Mouse (Mus musculus): ENCODE measurements at regions not wholly inside any gene's neighbourhood (a gene's known extent, or its start where the extent isn't known, plus 50 kb on each side); places are given as distances from the start of the nearest gene placed in this dataset.
A peak's percentile ranks its signal among the peaks of the same experiment; 100 is the strongest.

DNA sequence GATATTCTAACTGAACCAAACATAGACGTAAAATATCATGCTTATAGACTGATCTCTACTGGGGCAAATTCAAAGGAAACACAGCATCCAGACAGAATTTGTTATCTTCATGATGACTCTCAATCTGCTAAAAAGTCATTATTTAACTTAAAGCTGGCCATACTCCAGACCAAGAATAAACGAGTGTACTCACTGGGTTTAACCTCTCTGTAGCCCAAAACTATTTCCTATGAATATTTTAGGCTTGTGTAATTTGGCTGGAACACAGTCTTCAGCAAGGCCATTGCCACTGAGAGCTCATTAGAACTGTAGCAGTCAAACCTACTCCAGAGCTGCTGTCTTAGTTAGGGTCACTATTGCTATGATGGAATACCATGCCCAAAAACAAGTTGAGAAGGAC lies 238.8 kb downstream of the Gm19410 start:
- Histone ChIP-seq H3K4me1 (no peaks in the 10 kb centered on the region), H3K27me3 (no peaks in the 10 kb centered on the region), H3K9ac (replicated peaks) (no peak overlapping the region), H3K9me3 (no peaks in the 10 kb centered on the region), H3K4me3 (no peak overlapping the region), H3K4me2 (replicated peaks) (no peak overlapping the region), H3K36me3 (no peaks in the 10 kb centered on the region), H3K27ac (replicated peaks) (no peak overlapping the region)
- 83% methylated on average over 2 of the region's 2 CpGs for WGBS
- ATAC-seq (replicated peaks): no peak

DNA sequence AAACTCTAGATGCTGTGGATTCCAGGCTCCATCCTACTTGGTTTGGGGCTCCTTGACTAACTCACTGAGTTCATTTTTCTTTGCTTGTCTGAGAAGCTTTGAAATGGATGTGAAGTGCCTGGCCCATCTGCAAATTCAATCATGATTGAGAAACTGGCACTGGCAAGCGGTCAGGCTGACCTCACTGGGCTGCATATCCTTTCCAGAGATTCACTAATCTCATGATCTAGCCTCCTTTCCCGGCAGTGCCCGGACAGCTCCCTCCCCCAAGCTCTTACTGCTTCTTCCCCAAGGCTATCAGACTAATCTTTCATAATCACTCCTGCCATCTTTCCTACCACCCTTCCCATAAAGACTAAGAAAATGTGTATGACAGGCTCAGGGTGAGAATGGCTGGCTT lies 239.9 kb downstream of the Gm19410 start:
- Histone ChIP-seq H3K27ac (replicated peaks) (no peak overlapping the region), H3K4me1 (peaks cover 2% of the 10 kb centered on the region; the same call in 1 of the 2 replicates), H3K36me3 (no peaks in the 10 kb centered on the region), H3K4me2 (replicated peaks) (no peak overlapping the region), H3K4me3 (no peak overlapping the region), H3K9me3 (no peaks in the 10 kb centered on the region), H3K27me3 (no peaks in the 10 kb centered on the region), H3K9ac (replicated peaks) (no peak overlapping the region)
- 80% methylated on average over 3 of the region's 3 CpGs for WGBS
- no peak for ATAC-seq (replicated peaks)

DNA sequence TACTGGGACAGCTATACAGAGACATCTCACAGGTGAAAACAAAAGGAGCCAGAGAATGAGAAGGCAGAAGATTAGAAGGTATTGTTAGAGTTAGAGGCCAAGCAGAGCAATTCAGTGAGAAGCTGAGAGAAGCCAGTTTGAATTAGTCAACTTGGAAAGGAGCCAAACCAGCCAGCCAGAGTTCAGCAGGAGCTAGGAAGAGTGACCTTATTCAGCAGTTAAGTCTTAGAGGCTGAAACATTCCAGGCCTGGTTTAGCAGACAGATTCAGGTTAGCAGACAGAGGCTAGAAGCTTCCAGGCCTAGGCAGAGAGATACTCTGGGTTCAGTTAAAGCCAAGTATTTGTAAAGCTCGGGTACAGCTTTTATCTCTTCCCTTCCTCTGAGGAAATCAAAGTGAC lies 242.1 kb downstream of the Gm19410 start:
- H3K4me1 ChIP-seq: peaks cover 2% of the 10 kb centered on the region; the same call in 1 of the 2 replicates
- no peak for ATAC-seq (replicated peaks)
- H3K27ac ChIP-seq (replicated peaks): no peak overlapping the region
- no peaks in the 10 kb centered on the region for H3K27me3 ChIP-seq
- no peaks in the 10 kb centered on the region for H3K9me3 ChIP-seq
- H3K4me2 ChIP-seq (replicated peaks): no peak overlapping the region
- H3K9ac ChIP-seq (replicated peaks): no peak overlapping the region
- 86% methylated on average over 1 of the region's 1 CpGs for WGBS
- H3K4me3 ChIP-seq: no peak overlapping the region
- H3K36me3 ChIP-seq: no peaks in the 10 kb centered on the region

DNA sequence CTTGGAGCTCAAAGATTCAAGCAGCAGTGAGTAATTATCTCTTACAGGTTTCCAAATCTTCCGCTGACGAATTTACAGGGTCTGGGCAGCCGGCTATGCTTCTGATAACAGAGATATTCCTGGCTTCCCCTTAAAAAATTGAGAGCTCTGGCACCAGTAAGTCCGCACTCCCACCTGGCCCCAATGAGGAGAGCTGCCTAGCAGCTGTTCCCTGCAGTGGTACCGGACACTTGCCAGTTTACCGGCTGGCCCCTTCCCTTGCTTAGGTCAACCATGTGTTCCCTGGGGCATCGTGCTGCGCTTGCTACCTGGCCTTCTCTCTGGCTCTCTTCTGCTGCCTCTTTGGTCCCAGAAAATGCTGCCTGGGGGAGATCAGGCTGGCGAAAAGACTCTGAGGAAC lies 244.0 kb downstream of the Gm19410 start:
- ATAC-seq (replicated peaks): no peak
- no peak overlapping the region for H3K9ac ChIP-seq (replicated peaks)
- WGBS: 61% methylated on average over 9 of the region's 9 CpGs
- no peak overlapping the region for H3K27ac ChIP-seq (replicated peaks)
- no peaks in the 10 kb centered on the region for H3K36me3 ChIP-seq
- H3K4me3 ChIP-seq: no peak overlapping the region
- no peaks in the 10 kb centered on the region for H3K27me3 ChIP-seq
- no peaks in the 10 kb centered on the region for H3K9me3 ChIP-seq
- H3K4me2 ChIP-seq (replicated peaks): no peak overlapping the region
- H3K4me1 ChIP-seq: peaks cover 13% of the 10 kb centered on the region

DNA sequence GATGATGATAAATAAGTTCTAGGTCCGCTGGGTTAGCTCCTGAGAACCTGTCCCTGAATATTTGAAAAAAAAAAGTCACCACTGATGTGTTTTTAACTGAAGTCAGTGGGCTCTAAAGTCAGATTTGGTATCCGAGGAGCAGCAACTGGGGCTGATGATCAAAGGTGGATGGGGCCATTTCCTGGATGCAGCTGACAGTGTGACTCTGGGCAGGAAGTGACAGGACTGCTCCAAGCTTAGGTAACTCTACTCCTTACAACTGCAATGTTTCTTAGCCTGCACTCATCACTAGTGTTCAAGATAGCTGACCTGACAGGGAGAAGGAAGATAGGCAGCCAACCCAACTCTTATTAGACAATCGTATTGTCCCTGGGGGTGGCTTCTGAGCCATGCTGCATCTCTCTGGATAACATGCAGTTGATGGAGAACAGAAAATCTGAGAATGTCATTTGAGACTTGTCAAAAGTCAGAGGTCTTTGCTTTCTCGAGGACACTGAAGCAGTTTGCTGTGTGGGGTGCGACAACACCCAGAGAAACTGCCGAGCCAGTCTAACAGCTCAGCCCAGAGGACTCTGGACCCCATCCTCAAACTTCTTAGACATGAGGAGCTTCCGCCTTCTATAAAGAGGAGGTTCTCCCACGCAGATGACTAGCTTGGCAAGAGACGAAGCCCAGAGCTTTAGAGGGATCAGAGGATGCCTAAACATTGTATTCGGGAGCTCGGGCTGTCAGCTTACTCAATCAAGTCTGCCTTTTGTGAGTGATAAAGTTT lies 245.0 kb downstream of the Gm19410 start:
- Histone ChIP-seq H3K27ac (replicated peaks) (no peak overlapping the region), H3K4me1 (peaks cover 24% of the 10 kb centered on the region), H3K36me3 (no peaks in the 10 kb centered on the region), H3K4me3 (no peak overlapping the region), H3K9me3 (no peaks in the 10 kb centered on the region), H3K4me2 (replicated peaks) (no peak overlapping the region), H3K27me3 (no peaks in the 10 kb centered on the region), H3K9ac (replicated peaks) (no peak overlapping the region)
- ATAC-seq (replicated peaks): no peak
- 80% methylated on average over 11 of the region's 11 CpGs for WGBS

DNA sequence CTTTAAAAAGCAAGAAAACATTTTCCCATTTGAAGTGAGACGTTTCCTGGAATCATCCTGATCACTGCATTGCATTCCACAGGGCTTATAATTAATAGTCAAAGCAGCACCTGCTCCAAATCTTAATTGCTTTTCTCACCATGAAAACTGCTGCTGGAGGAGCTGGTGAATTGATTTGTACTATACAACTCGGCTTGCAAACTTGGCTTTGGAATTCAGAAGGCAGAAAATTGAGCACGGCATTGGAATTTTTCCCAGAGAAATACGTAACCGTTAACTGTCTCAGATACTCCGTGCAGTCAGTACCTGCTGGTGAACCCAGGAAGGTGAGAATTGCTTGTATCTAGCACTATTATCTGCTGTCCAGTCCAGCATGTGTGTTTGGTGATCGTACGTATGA lies 249.3 kb downstream of the Gm19410 start:
- no peak overlapping the region for H3K4me3 ChIP-seq
- no peaks in the 10 kb centered on the region for H3K27me3 ChIP-seq
- peak overlapping the region; percentile 33 for H3K27ac ChIP-seq (replicated peaks)
- peaks cover 47% of the 10 kb centered on the region for H3K4me1 ChIP-seq
- no peak overlapping the region for H3K9ac ChIP-seq (replicated peaks)
- 21% methylated on average over 8 of the region's 8 CpGs for WGBS
- no peaks in the 10 kb centered on the region for H3K36me3 ChIP-seq
- H3K4me2 ChIP-seq (replicated peaks): no peak overlapping the region
- H3K9me3 ChIP-seq: no peaks in the 10 kb centered on the region
- ATAC-seq (replicated peaks): peak; percentile 77

DNA sequence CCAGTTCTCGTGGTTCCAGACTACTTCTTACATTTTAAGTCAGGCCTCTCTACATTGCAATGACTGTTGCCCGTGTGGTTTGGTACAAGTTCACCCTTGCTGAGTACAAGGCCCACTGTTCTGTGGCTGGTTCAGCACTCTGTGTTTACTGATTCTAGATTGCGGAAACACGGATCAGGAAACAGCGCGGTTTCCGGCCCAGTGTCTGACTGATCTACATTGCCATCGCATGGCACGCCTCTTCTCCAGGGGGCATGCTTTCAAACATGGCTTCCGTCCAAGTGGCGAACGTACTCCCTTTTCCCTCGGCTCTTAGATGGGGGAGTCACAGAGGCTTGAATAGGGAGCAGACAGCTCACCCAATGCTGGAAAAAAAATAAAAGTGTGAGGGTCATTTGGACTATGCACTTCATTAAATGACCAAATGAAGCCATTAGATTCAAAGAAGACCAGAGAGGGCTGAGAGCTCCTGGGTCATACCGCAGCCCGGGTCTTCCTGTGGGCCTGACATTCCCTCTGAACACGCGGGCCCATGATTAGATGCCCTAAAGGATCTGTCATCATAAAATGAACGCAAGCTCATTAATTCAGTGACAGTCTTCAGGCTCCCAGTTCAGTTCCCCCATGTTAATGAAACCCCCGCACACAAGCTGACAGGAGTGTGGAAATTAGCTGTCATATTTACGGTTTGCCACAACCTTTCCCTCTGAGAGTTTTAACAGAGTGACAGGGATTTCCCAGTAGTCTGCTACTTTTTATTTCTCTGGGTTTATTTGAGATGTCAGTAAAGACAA lies 250.9 kb downstream of the Gm19410 start:
- 46% methylated on average over 20 of the region's 20 CpGs for WGBS
- H3K4me3 ChIP-seq: no peak overlapping the region
- no peak overlapping the region for H3K9ac ChIP-seq (replicated peaks)
- peak overlapping the region; percentile 38 for H3K27ac ChIP-seq (replicated peaks)
- ATAC-seq (replicated peaks): peak; percentile 47
- no peaks in the 10 kb centered on the region for H3K9me3 ChIP-seq
- no peaks in the 10 kb centered on the region for H3K27me3 ChIP-seq
- peaks cover 47% of the 10 kb centered on the region for H3K4me1 ChIP-seq
- no peak overlapping the region for H3K4me2 ChIP-seq (replicated peaks)
- H3K36me3 ChIP-seq: no peaks in the 10 kb centered on the region

DNA sequence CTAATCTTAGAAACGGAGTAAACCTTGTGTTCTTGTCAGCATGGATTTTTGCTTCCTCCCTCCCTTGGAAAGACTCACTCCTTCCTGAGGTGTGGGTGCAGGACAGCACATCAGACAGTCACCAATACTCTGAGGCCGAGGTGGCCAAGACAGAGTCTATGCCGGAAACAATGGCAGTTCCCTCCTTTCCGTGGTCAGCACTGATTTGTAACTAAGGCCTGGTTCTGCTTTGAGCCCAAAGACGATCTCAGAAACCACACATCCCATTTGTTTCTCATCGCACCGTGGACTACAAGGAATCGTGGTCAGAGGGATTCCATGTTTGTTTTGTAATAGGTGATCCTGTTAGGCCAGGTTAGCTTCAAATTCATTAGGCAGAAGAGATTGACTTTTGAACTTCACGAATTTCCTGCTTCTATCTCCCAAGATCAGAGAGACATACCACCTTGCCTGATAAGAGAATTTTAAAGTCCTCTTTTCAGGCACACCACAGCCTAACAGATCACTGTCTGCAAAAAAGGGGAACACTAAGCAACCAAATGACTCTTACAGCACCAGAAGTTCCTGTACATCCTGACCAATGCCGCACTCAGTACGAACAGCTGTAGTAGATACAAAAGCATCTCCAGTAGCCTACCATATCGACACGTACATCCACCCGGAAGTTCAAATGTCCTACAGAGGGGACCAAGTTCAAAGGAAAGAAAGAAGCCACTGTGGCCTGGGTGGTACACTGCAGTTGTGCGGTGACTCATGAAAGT lies 253.6 kb downstream of the Gm19410 start:
- 82% methylated on average over 15 of the region's 15 CpGs for WGBS

DNA sequence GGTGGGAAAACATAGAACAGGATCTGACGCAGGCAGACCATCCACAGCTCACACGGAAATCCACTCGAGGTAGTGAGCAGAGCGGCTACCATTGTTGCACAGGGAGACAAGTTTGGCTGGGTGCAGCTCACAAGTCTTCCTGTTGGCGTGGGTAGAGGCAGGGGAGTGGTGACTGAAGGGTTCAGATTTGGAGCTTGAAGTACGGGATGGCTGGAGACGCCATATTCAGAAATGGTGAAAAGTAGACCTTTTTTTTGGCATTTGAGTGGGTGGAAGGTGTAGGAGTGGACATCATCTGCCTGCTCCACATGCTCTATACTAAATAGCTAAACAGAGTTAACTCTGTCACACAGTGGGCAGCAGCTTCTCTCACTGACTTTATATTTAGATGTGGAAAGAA lies 254.3 kb downstream of the Gm19410 start:
- Histone ChIP-seq H3K4me1 (peaks cover 33% of the 10 kb centered on the region), H3K27me3 (no peaks in the 10 kb centered on the region), H3K9me3 (no peaks in the 10 kb centered on the region), H3K27ac (replicated peaks) (no peak overlapping the region), H3K36me3 (no peaks in the 10 kb centered on the region), H3K4me2 (replicated peaks) (no peak overlapping the region), H3K9ac (replicated peaks) (no peak overlapping the region), H3K4me3 (no peak overlapping the region)
- WGBS: 96% methylated on average over 7 of the region's 7 CpGs
- ATAC-seq (replicated peaks): no peak

More for the DNA sequence above, 253.6 kb downstream of the Gm19410 start:
- Histone ChIP-seq H3K4me3 (no peak overlapping the region), H3K4me1 (peaks cover 40% of the 10 kb centered on the region), H3K4me2 (replicated peaks) (no peak overlapping the region), H3K36me3 (no peaks in the 10 kb centered on the region), H3K27ac (replicated peaks) (0 out of 2 replicates have a peak overlapping the region, but pooled peaks have one; percentile 7), H3K27me3 (no peaks in the 10 kb centered on the region), H3K9me3 (no peaks in the 10 kb centered on the region), H3K9ac (replicated peaks) (no peak overlapping the region)
- no peak for ATAC-seq (replicated peaks)

DNA sequence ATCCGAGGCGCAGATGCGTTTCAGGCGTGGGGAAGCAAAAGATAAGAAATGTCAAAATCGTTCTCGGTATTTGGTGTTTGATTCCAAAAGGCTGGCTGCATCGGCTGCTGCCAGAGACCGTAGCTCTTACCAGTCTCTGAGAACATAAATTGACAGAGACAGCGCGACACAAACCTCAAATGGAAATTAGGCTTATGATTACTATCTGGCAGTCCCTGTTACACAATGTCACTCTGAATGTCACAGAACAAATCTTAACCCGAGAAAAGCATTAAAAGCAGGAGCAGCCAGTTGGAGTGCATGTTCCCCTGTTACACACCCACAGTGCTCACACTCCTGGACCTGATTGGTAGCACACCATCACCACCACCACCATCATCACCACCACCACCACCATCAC lies 262.0 kb downstream of the Gm19410 start:
- Histone ChIP-seq H3K27me3 (no peaks in the 10 kb centered on the region), H3K9ac (replicated peaks) (no peak overlapping the region), H3K4me2 (replicated peaks) (no peak overlapping the region), H3K9me3 (no peaks in the 10 kb centered on the region), H3K27ac (replicated peaks) (no peak overlapping the region), H3K36me3 (no peaks in the 10 kb centered on the region), H3K4me3 (no peak overlapping the region), H3K4me1 (no peaks in the 10 kb centered on the region)
- 82% methylated on average over 11 of the region's 11 CpGs for WGBS
- no peak for ATAC-seq (replicated peaks)

DNA sequence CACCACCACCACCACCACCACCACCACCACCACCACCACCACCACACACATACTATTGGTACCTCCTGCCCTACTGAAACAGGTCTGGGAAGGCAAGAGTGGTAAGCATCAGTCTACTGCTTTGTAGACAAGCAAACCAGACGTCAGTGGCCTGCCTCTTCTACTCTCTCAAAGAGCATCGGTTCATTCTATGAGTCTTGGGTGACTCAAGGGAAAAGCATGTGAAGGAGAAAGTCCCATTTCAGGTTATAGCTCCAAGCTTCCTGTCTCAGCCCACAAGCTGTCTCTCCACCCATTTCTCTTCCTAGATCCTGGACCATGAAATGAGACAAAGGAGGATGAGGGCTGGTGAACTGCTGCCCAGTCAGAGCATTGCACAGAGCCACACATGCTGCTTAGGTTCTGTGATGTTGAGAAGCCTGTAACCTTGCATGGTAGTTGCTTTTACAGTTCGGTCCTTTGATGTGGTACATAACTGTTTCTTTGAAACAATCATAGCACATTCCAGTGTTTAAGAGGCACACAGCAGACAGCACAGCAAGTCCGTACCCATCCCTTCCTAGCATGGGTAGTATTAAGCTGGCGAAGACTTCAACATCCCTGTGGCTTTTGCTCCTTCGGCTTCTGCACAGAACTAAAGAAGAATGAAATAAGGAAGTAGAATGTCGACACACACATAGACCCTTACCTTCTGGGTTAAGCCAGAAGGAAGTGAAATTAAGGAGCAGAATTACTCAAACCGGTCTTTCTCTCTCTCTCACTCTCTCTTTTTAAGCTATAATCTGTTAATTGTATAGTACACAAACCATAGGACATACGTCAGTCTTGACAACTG lies 262.7 kb downstream of the Gm19410 start:
- no peak overlapping the region for H3K27ac ChIP-seq (replicated peaks)
- no peak overlapping the region for H3K4me3 ChIP-seq
- H3K36me3 ChIP-seq: no peaks in the 10 kb centered on the region
- 90% methylated on average over 9 of the region's 9 CpGs for WGBS
- no peaks in the 10 kb centered on the region for H3K9me3 ChIP-seq
- no peak overlapping the region for H3K9ac ChIP-seq (replicated peaks)
- no peaks in the 10 kb centered on the region for H3K4me1 ChIP-seq
- no peak overlapping the region for H3K4me2 ChIP-seq (replicated peaks)
- ATAC-seq (replicated peaks): no peak
- no peaks in the 10 kb centered on the region for H3K27me3 ChIP-seq
